Mouse (Mus musculus): ENCODE results near the gene Smco1. TPM values are rescaled to one million over a fixed set of nuclear protein-coding genes. Genes with fewer than 3 reads are reported as not detected.

Gene Smco1
- polyA plus RNA-seq, 1 experiment: not detected

GRCm38 (mm10) chr16:32303046-32303445, 31.8 kb downstream of the Smco1 start:
- TF ChIP-seq TAL1 (IDR thresholded peaks at IDR 0.05; ENCODE audit: low read length) (no peak), GATA1 (IDR thresholded peaks at IDR 0.05; ENCODE audit: low read length) (no peak)
- Histone ChIP-seq H3K4me1 (ENCODE audit: control insufficient read depth) (peaks cover 5% of the 10 kb centered on the region), H3K36me3 (ENCODE audit: control insufficient read depth) (peaks cover 51% of the 10 kb centered on the region), H3K4me3 (replicated peaks) (no peak overlapping the region), H3K9me3 (ENCODE audit: control insufficient read depth, low read length) (no peaks in the 10 kb centered on the region), H3K27me3 (ENCODE audit: control insufficient read depth) (no peaks in the 10 kb centered on the region)

GRCm38 (mm10) chr16:32303886-32304285, 32.6 kb downstream of the Smco1 start:
- TF ChIP-seq GATA1 (IDR thresholded peaks at IDR 0.05; ENCODE audit: low read length) (no peak), TAL1 (IDR thresholded peaks at IDR 0.05; ENCODE audit: low read length) (no peak)
- H3K36me3 ChIP-seq (ENCODE audit: control insufficient read depth): peaks cover 43% of the 10 kb centered on the region
- no peak overlapping the region for H3K4me3 ChIP-seq (replicated peaks)
- H3K9me3 ChIP-seq (ENCODE audit: control insufficient read depth, low read length): no peaks in the 10 kb centered on the region
- H3K27me3 ChIP-seq (ENCODE audit: control insufficient read depth): no peaks in the 10 kb centered on the region
- peaks cover 5% of the 10 kb centered on the region for H3K4me1 ChIP-seq (ENCODE audit: control insufficient read depth)

- Histone ChIP-seq H3K9me3 (ENCODE audit: control insufficient read depth, low read length) (no peaks in the 10 kb centered on the region), H3K27me3 (ENCODE audit: control insufficient read depth) (no peaks in the 10 kb centered on the region), H3K4me3 (replicated peaks) (no peak overlapping the region), H3K4me1 (ENCODE audit: control insufficient read depth) (no peaks in the 10 kb centered on the region), H3K36me3 (ENCODE audit: control insufficient read depth) (no peaks in the 10 kb centered on the region)
- TF ChIP-seq GATA1 (IDR thresholded peaks at IDR 0.05; ENCODE audit: low read length) (no peak), TAL1 (IDR thresholded peaks at IDR 0.05; ENCODE audit: low read length) (no peak)
Measured at GRCm38 (mm10) chr16:32311970-32312369, 40.7 kb downstream of the Smco1 start.

- Histone ChIP-seq H3K36me3 (ENCODE audit: control insufficient read depth) (no peaks in the 10 kb centered on the region), H3K27me3 (ENCODE audit: control insufficient read depth) (no peaks in the 10 kb centered on the region), H3K4me3 (replicated peaks) (no peak overlapping the region), H3K4me1 (ENCODE audit: control insufficient read depth) (no peaks in the 10 kb centered on the region), H3K9me3 (ENCODE audit: control insufficient read depth, low read length) (no peaks in the 10 kb centered on the region)
- no peak for TF ChIP-seq TAL1 (IDR thresholded peaks at IDR 0.05; ENCODE audit: low read length)
- no peak for TF ChIP-seq GATA1 (IDR thresholded peaks at IDR 0.05; ENCODE audit: low read length)
Measured at GRCm38 (mm10) chr16:32312386-32312785, 41.1 kb downstream of the Smco1 start.

GRCm38 (mm10) chr16:32312859-32313258, 41.6 kb downstream of the Smco1 start:
- Histone ChIP-seq H3K27me3 (ENCODE audit: control insufficient read depth) (no peaks in the 10 kb centered on the region), H3K4me3 (replicated peaks) (no peak overlapping the region), H3K36me3 (ENCODE audit: control insufficient read depth) (no peaks in the 10 kb centered on the region), H3K4me1 (ENCODE audit: control insufficient read depth) (no peaks in the 10 kb centered on the region), H3K9me3 (ENCODE audit: control insufficient read depth, low read length) (no peaks in the 10 kb centered on the region)
- no peak for TF ChIP-seq GATA1 (IDR thresholded peaks at IDR 0.05; ENCODE audit: low read length)

GRCm38 (mm10) chr16:32316601-32317000, 45.3 kb downstream of the Smco1 start:
- TF ChIP-seq TAL1 (IDR thresholded peaks at IDR 0.05; ENCODE audit: low read length) (no peak), GATA1 (IDR thresholded peaks at IDR 0.05; ENCODE audit: low read length) (no peak)
- H3K4me3 ChIP-seq (replicated peaks): no peak overlapping the region
- H3K36me3 ChIP-seq (ENCODE audit: control insufficient read depth): no peaks in the 10 kb centered on the region
- no peaks in the 10 kb centered on the region for H3K27me3 ChIP-seq (ENCODE audit: control insufficient read depth)
- peaks cover 4% of the 10 kb centered on the region; the same call in 1 of the 2 replicates for H3K9me3 ChIP-seq (ENCODE audit: control insufficient read depth, low read length)
- peaks cover 4% of the 10 kb centered on the region for H3K4me1 ChIP-seq (ENCODE audit: control insufficient read depth)

GRCm38 (mm10) chr16:32323953-32324352, 52.7 kb downstream of the Smco1 start:
- H3K9me3 ChIP-seq (ENCODE audit: control insufficient read depth, low read length): peaks cover 2% of the 10 kb centered on the region; the same call in 1 of the 2 replicates
- peaks cover 10% of the 10 kb centered on the region for H3K27me3 ChIP-seq (ENCODE audit: control insufficient read depth)
- peaks cover 10% of the 10 kb centered on the region for H3K4me1 ChIP-seq (ENCODE audit: control insufficient read depth)
- H3K36me3 ChIP-seq (ENCODE audit: control insufficient read depth): no peaks in the 10 kb centered on the region
- H3K4me3 ChIP-seq (replicated peaks): no peak overlapping the region
- TF ChIP-seq TAL1 (IDR thresholded peaks at IDR 0.05; ENCODE audit: low read length): no peak
- TF ChIP-seq GATA1 (IDR thresholded peaks at IDR 0.05; ENCODE audit: low read length): no peak

Other genes starting within 250 kb of the Smco1 start
- gene Pak2, start 192.1 kb upstream of the Smco1 start, polyA plus RNA-seq (2012): 0.41 and 0.52 TPM in 2 replicates
- 0.18 and 0.22 TPM in 2 replicates for gene Pigx, start 171.7 kb upstream of the Smco1 start, polyA plus RNA-seq (2012)
- 0.02 and 0.11 TPM in 2 replicates for gene Cep19, start 171.7 kb upstream of the Smco1 start, polyA plus RNA-seq (2012)
- 0.17 and 0.60 TPM in 2 replicates for gene Nrros, start 105.9 kb upstream of the Smco1 start, polyA plus RNA-seq (2012)
- not detected in 2 replicates for gene Bex6, start 91.6 kb upstream of the Smco1 start, polyA plus RNA-seq (2012)
- gene Fbxo45, start 24.3 kb upstream of the Smco1 start, polyA plus RNA-seq (2012): 0.35 and 0.37 TPM in 2 replicates
- 1.6 and 2.4 TPM in 2 replicates for gene Wdr53, start 24.2 kb upstream of the Smco1 start, polyA plus RNA-seq (2012)
- 0.71 and 0.79 TPM in 2 replicates for gene Rnf168, start 6.0 kb downstream of the Smco1 start, polyA plus RNA-seq (2012)
- 0.14 and 0.39 TPM in 2 replicates for gene Ubxn7, start 60.8 kb downstream of the Smco1 start, polyA plus RNA-seq (2012)
- gene Tm4sf19, start 129.0 kb downstream of the Smco1 start, polyA plus RNA-seq (2012): not detected in 2 replicates
- 0.05 TPM in 1 of 2 replicates, not detected in the other for gene Tctex1d2, start 148.2 kb downstream of the Smco1 start, polyA plus RNA-seq (2012)
- 3.9 and 6.2 TPM in 2 replicates for gene Pcyt1a, start 159.5 kb downstream of the Smco1 start, polyA plus RNA-seq (2012)
- not detected in 2 replicates for gene Slc51a, start 216.4 kb downstream of the Smco1 start, polyA plus RNA-seq (2012)
- not detected in 2 replicates for gene Zdhhc19, start 224.8 kb downstream of the Smco1 start, polyA plus RNA-seq (2012)